Mouse (Mus musculus) embryonic facial prominence, embryonic 10.5 days (tissue): ENCODE measurements around the gene Atf6. TPM values are rescaled to one million over a fixed set of nuclear protein-coding genes. Genes with fewer than 3 reads are reported as not detected.

Source experiments
- DNase-seq: peaks from one replicate; pipeline ENCODE4 v3.0.0-alpha.2; 2017; ENCODE audit warnings: low spot score
- H3K27ac ChIP-seq: fragments of 300-500 bp; sonication (generic); replicated peaks from 2 replicates; pipeline ENCODE4 v1.5.1; 2016; ENCODE audit warnings: mild to moderate bottlenecking
- H3K27me3 ChIP-seq: fragments of 300-500 bp; sonication (generic); replicated peaks from 2 replicates; pipeline ENCODE4 v1.6.1; 2016; ENCODE audit warnings: low read depth, mild to moderate bottlenecking; ENCODE audit not compliant: poor library complexity, severe bottlenecking
- H3K36me3 ChIP-seq: fragments of 300-500 bp; sonication (generic); replicated peaks from 2 replicates; pipeline ENCODE4 v1.6.1; 2016; ENCODE audit warnings: mild to moderate bottlenecking, moderate library complexity
- H3K4me1 ChIP-seq: fragments of 300-500 bp; sonication (generic); 2 replicates; pipeline ENCODE4 v1.6.1; 2016
- H3K4me3 ChIP-seq: fragments of 300-500 bp; sonication (generic); 2 replicates; pipeline ENCODE4 v1.5.1; 2016; ENCODE audit warnings: mild to moderate bottlenecking, moderate library complexity
- H3K9me3 ChIP-seq: fragments of 300-500 bp; sonication (generic); 2 replicates; pipeline ENCODE4 v1.6.1; 2016; ENCODE audit warnings: mild to moderate bottlenecking
- WGBS: fragments of 180-500 bp; shearing (Covaris S2); methylation state at CpG from one replicate; pipeline ENCODE4 v1.1.7; 2016; 5-methylcytosine and 5-hydroxymethylcytosine counted together
- polyA plus RNA-seq: library from polyadenylated mRNA; unstranded; fragments of >200 nt; fragmentation: Nextera tagmentation; extraction: Ambion mirVana; gene quantifications from 2 replicates; pipeline ENCODE4 v1.2.1, GENCODE M21; 2016

The Atf6 gene
- polyA plus RNA-seq, 1 experiment from 2014 or later: 7.0 TPM

DNA sequence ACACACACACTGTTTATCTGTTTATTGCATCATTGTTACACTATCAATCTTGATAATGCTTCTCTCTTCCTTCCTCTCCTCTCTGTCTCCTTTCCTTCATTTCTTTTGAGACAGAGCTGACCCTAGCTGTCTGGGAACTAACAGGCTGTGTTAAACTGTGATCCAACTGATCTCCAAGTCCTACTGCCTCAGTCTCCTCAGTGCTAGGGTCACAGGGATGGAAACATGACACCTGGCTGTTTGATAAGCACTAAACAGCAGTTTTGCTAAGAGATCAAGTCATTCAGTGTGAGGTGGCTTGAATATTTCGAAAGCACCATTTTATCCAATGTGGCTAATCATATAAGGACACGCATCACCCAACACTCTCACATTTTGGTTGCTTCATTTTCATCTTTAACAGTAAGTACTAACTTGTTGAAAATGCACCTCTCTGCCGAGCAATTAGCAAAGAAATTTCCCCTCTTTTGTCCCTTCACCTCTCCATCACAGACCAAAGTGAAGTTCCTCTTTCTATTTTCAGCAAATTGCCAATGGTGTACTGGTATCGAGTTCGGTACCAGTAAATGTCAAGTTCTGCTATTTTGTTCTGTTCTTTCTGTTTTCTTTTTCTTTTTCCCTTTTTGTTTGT, 29.2 kb upstream of the Atf6 start:
- Histone ChIP-seq H3K36me3 (no peaks in the 10 kb centered on the region), H3K9me3 (no peaks in the 10 kb centered on the region), H3K4me3 (no peak overlapping the region), H3K4me1 (no peaks in the 10 kb centered on the region), H3K27ac (no peak overlapping the region), H3K27me3 (0 out of 2 replicates have a peak, but pooled peaks cover under 1% of the 10 kb centered on the region)
- WGBS: 82% methylated on average over 5 of the region's 5 CpGs
- no peak for DNase-seq

DNA sequence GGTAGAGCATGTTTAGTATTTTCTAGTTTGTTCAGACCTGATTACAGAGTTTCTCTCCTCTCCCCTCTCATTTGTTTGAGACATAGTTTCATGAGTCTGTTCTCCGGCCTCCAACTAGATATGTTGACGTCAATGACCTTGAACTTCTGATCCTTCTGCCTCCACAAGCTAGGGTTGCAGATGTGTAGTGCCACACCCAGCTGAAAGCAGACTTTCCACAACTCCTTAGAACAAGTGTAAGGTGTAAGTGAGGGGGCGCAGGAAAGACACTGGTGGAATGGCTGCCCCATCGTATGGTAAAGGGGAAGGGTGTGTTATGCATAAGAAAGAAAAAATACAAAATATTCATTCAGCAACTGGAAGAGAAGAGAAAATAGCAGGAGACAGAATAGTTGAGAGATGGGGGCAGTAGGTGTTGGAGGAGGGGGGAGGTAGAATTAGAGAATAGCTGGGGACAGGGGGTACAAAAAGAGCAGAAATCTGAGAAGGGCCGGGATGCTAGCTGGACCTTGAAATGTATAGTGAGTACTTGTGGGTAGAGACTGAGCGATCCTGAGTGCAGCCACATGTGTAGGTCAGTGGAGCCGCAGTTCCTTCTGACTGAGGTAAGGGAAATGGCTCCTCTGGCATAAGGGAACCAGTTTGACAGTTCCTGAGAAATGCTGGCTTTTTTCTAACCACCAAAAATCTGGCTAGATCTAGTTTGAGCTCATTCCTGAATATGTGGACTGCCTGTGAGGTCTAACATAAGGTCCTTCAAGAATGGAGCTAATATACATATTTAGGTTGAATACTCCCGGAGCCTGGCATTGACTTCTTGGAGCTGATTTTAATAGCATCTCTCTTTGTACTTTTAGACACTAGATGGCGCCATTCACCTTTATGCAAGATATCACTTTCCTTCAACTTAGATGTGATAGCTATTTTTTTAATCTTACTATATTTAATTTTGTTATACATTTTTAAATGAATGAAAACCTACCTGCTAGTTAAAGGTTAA, 27.3 kb upstream of the Atf6 start:
- H3K36me3 ChIP-seq: no peaks in the 10 kb centered on the region
- no peak overlapping the region for H3K27ac ChIP-seq
- 0 out of 2 replicates have a peak, but pooled peaks cover under 1% of the 10 kb centered on the region for H3K4me1 ChIP-seq
- H3K4me3 ChIP-seq: no peak overlapping the region
- DNase-seq: no peak
- no peaks in the 10 kb centered on the region for H3K9me3 ChIP-seq
- whole genome bisulfite sequencing: 66% methylated on average over 9 of the region's 9 CpGs
- no peaks in the 10 kb centered on the region; the same call in 1 of the 2 replicates for H3K27me3 ChIP-seq

DNA sequence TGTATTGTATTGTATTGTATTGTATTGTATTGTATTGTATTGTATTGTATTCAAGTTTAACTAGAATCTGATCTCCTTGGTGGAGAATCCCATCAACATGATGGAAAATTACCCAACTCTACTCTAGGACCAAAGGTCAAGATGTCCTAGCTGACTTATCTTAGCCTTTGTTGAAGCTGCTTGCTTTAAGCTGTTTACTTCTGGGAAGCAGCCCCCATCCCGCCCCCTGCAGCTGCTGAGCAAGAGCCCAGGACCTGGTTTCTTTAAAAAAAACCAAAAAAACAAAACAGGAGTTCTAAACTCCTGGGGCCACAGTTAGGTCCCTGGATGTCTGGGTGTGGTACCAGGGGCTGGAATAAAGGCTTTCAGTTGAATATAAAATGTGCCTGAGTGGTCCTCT, 24.7 kb upstream of the Atf6 start:
- Histone ChIP-seq H3K27me3 (no peaks in the 10 kb centered on the region; the same call in 1 of the 2 replicates), H3K9me3 (no peaks in the 10 kb centered on the region), H3K4me1 (0 out of 2 replicates have a peak, but pooled peaks cover 7% of the 10 kb centered on the region), H3K36me3 (no peaks in the 10 kb centered on the region), H3K27ac (no peak overlapping the region), H3K4me3 (no peak overlapping the region)
- WGBS: 49% methylated on average over 1 of the region's 1 CpGs
- no peak for DNase-seq

DNA sequence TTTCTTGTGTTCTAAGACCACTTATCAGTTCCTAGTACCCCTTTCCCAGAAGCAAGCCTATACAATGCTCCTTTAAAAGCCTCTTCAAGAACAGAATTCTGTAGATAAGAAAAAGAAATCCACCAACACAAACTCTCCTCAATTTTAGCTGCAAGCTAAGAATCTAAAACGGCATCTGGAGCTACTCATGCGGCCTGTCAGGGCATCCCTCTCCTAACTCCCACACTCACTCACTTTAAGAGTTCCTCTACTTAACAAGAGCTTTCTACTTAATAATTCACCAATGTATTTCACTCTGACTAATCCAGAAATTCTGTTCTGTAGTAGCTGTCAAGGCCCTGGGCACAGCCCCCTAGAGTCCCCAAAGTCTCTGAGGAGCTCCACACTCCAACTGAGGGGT, 24.1 kb upstream of the Atf6 start:
- Histone ChIP-seq H3K4me3 (no peak overlapping the region), H3K27me3 (no peaks in the 10 kb centered on the region; the same call in 1 of the 2 replicates), H3K4me1 (0 out of 2 replicates have a peak, but pooled peaks cover 7% of the 10 kb centered on the region), H3K27ac (no peak overlapping the region), H3K36me3 (no peaks in the 10 kb centered on the region), H3K9me3 (no peaks in the 10 kb centered on the region)
- 82% methylated on average over 2 of the region's 2 CpGs for whole genome bisulfite sequencing
- DNase-seq: no peak

DNA sequence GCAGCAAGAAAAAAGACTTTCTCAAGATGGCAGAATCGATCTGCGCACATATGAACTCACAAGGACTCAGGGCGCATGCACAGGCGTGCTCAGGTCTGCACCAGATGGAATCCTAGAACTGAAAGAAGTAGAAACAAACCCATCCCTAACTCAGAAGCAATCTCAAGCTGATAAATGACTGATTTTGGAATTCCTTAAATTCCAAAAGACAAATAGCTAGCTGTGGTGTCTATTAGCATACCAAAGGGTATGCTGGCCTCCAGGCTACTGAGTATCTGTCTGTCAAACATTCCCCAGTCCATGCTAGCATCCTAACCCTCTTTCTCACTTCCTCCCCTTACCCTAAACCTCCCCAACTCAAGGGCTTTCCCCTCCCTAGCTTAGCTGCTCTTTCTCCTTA, 21.7 kb upstream of the Atf6 start:
- Histone ChIP-seq H3K4me1 (peaks cover 17% of the 10 kb centered on the region), H3K36me3 (no peaks in the 10 kb centered on the region), H3K4me3 (no peak overlapping the region), H3K27me3 (no peaks in the 10 kb centered on the region; the same call in 1 of the 2 replicates), H3K27ac (no peak overlapping the region), H3K9me3 (no peaks in the 10 kb centered on the region)
- 71% methylated on average over 4 of the region's 4 CpGs for WGBS
- DNase-seq: no peak

DNA sequence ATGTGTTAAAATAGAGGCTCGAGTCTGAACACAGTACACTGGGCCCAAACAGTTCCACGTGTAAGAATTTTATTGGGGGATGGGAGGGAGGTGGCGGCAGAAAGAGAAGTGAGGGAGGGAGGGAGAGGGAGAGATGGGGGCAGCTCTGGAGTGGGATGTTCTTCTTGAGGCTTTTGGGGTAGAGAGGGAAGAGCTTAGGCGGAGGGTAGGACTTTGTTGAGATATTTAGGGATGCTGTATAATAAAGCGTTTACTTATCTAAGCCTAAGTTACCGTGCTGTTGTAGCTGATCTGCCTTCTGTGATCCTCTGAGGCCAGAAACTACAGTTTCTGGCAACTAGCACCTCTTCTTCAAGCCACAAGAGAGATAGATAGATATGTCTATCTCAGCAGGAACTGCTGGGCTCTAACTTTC, 18.5 kb upstream of the Atf6 start:
- WGBS: 54% methylated on average over 6 of the region's 6 CpGs
- no peak for DNase-seq
- H3K4me1 ChIP-seq: peaks cover 28% of the 10 kb centered on the region

DNA sequence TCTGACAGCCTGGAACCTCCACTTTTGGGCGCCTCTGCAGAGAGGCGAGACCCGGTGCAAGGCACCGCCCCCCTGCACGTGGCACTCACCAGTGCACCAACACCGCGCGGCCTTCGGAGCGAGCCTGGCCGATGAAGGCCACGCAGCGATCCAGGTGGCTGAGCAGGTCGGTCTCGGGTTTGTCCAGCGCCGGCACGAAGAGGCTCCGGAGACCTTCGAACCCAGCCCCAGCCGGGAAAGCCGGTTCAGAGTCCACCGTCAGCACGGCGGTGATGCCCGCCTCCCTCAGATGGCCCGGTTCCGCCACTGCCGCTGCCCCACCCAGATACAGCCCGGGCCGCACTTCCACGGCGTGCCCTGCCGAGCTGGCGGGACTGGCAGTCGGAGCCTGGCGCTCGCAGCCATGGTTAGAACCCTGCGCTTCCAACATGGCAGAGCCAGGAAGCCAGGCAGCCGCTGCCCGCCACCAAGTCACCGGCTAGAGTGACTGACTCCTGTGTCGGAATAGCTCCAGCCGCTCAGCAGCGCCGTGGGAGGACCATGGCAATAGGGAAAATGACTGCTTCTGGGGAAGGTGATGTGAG, 17.5 kb upstream of the Atf6 start, which contains the start of the genes Gm26620 and Dusp12:
Gene Gm26620, plus strand, starts transcription at position 88 of the 584 bp plus-strand sequence.
Gene Dusp12, minus strand, starts transcription at position 563 of the 584 bp plus-strand sequence.
- WGBS: 0% methylated on average over 46 of the region's 46 CpGs
- peaks cover 23% of the 10 kb centered on the region for H3K36me3 ChIP-seq
- peaks cover 28% of the 10 kb centered on the region for H3K4me1 ChIP-seq
- no peaks in the 10 kb centered on the region; the same call in 1 of the 2 replicates for H3K27me3 ChIP-seq
- no peaks in the 10 kb centered on the region for H3K9me3 ChIP-seq
- peak; percentile 90 for DNase-seq
- H3K4me3 ChIP-seq: peak within 1 kb of the TSS; percentile 76
- peak within 1 kb of the TSS; percentile 91 for H3K27ac ChIP-seq

More for the DNA sequence above, 18.5 kb upstream of the Atf6 start:
- no peaks in the 10 kb centered on the region for H3K9me3 ChIP-seq
- no peaks in the 10 kb centered on the region; the same call in 1 of the 2 replicates for H3K27me3 ChIP-seq
- no peak overlapping the region for H3K4me3 ChIP-seq
- H3K36me3 ChIP-seq: peaks cover 13% of the 10 kb centered on the region
- no peak overlapping the region for H3K27ac ChIP-seq

DNA sequence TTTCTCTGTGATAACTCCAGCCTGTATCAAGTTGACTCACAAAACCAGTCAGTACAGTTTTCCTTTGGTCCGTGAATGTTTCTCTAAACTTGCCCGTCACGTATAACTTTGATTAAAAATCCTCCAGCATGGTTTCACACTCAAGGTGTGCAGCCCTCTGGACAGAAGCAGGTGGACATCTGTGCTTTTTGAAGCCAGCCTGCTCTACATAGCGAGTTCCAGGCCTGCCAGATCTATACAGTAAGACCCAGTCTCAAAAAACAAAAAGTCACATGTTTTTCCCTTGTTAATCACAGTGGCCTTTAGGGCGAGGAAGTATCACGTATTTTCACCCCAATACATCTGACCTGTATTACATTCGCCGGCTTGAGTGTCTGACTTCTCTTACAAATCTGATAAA, 16.8 kb upstream of the Atf6 start:
- peaks cover 22% of the 10 kb centered on the region for H3K4me1 ChIP-seq
- peaks cover 30% of the 10 kb centered on the region for H3K36me3 ChIP-seq
- no peaks in the 10 kb centered on the region for H3K27me3 ChIP-seq
- 26% methylated on average over 8 of the region's 8 CpGs for WGBS
- H3K27ac ChIP-seq: peak overlapping the region; percentile 91
- no peak for DNase-seq
- H3K9me3 ChIP-seq: no peaks in the 10 kb centered on the region
- peak overlapping the region; percentile 76 for H3K4me3 ChIP-seq

DNA sequence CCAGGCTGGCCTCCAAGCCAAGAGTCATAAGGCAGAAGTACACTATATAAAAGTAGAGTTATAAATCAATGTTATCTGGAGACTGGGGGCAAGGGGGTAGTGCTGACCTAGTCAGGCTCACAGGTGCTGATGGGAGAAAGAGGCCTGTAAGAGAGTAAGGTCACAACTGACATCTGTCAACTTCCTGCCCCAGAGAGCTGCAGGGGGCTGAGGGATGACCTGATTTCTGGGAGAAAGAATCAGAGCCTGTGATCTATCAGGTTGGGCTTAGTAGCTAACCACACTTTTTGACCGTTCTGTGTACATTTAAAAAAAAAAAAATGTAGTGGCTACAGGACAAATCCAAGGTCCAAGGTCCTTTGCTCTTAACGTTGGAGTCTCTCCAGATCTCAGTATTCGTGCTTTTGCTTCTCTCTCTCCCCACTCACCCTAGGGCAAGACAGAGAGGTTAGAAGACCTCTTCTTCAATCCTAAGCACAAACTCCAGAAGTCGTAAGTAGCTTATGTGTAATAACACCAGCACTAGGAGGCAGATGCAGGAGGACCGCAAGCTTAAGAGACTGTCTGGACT, 15.4 kb upstream of the Atf6 start:
- WGBS: 89% methylated on average over 5 of the region's 5 CpGs
- Histone ChIP-seq H3K9me3 (no peaks in the 10 kb centered on the region), H3K4me1 (peaks cover 21% of the 10 kb centered on the region), H3K36me3 (peaks cover 41% of the 10 kb centered on the region), H3K27ac (no peak overlapping the region), H3K4me3 (no peak overlapping the region), H3K27me3 (no peaks in the 10 kb centered on the region)
- no peak for DNase-seq

DNA sequence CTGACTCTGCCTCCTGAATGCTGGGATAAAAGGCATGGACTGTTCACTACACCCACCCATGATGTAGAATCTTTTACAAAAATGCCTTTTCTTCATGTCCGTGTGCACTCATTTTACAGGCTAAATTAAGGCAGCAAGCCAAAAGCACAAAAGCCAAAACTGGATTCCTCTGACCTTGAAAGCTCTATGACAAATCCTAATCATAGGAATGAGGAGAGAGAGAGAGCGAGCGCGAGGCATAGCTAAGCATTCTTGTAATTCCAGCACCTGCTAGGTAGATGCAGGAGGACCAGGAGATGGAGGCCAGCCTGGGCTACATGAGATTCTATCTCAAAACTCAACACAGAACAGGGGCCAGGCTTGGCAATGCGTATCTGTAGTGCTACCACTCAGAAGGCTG, 9.3 kb upstream of the Atf6 start:
- Histone ChIP-seq H3K4me1 (no peaks in the 10 kb centered on the region), H3K4me3 (no peak overlapping the region), H3K9me3 (no peaks in the 10 kb centered on the region), H3K27me3 (no peaks in the 10 kb centered on the region), H3K36me3 (peaks cover 87% of the 10 kb centered on the region), H3K27ac (no peak overlapping the region)
- WGBS: 94% methylated on average over 5 of the region's 5 CpGs
- no peak for DNase-seq

DNA sequence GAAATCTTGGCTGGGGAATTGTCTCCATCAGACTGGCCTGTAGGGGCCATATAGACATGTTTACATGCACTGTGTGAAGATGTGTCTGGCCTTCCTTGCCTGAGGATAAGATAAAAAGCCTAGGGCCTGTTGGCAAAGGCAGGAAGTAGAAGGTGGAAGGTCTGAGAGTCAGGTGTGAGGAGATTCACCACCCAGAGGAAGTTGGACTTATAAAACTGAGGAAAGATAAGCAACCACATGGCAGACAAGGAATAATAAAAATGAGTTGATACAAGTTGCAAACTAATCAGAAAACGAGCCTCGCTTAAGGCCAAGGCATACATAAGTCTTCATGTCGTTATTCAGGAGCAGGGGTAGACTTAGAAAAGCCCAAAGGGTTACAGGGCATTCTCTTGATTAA, 8.1 kb upstream of the Atf6 start:
- Histone ChIP-seq H3K27ac (no peak overlapping the region), H3K36me3 (peaks cover 83% of the 10 kb centered on the region), H3K4me3 (no peak overlapping the region), H3K4me1 (no peaks in the 10 kb centered on the region), H3K9me3 (no peaks in the 10 kb centered on the region), H3K27me3 (no peaks in the 10 kb centered on the region)
- 90% methylated on average over 3 of the region's 3 CpGs for WGBS
- no peak for DNase-seq

DNA sequence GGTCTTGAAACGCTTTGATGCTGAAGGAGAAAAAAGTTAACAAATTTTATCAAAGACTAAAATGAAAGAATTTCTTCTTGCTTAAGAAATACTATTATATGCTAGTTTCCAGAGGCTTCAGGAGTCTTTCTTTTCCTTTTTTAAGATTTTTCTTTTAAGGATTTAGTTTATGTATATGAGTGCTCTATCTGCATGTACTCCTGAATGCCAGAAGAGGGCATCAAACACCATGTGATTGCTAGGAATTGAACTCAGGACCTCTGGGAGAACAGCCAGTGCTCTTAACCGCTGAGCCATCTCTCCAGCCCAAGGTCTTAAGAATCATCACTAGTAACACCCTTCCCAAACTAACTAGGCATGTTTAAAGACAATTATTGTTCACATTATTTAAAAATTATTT, 4.4 kb upstream of the Atf6 start:
- Histone ChIP-seq H3K27me3 (no peaks in the 10 kb centered on the region), H3K27ac (no peak overlapping the region), H3K4me3 (no peak overlapping the region), H3K36me3 (peaks cover 50% of the 10 kb centered on the region), H3K9me3 (no peaks in the 10 kb centered on the region), H3K4me1 (peaks cover 3% of the 10 kb centered on the region)
- DNase-seq: no peak
- WGBS: 96% methylated on average over 2 of the region's 2 CpGs
